7 mouse cellular contexts compared by ENCODE assay signal in the genomic region with DNA sequence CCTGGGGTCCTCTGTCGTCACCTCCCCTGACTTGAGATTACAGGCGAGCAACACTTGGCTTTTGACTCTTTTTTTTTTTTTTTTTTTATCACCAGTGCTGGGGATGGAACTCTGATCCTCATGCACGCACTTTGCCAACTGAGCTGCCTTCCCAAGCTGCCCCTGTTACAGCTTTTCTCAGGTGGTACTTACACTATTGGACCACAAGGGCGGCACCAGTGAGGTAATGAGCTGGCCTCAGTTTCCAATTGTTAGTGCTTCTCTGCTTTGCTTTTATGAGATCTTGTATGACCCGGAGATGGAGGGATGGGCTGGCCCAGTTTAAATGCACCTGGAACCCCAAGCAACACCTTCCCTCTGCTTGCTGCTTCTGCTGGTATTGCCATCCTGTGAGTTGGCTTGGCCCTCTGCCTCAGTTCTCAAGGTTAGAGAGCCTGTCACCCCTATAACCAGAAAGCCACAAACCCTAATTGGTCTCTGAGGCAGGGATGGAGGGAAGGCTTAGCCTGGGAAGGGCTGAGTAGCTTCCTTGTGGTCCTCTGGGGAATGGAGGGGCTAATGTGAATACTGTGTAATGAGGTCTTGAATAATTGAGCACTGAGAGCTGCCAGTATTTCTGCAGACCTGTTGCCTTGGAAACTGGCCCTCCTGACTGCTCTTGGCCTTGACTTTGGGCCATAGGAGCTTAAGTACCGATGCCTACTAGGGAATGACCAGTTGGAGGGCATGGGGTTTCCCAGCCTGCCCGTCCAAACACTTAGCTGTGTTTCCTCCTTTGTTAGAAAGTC. TPM values are rescaled to one million over a fixed set of nuclear protein-coding genes. Genes with fewer than 3 reads are reported as not detected.
DNase-seq lines count a peak whose midpoint lies in the region; ATAC-seq and TF ChIP-seq lines count a peak whose summit lies in the region.

No protein-coding gene starts in this region.

- no peak overlapping the region for H3K9ac ChIP-seq in kidney, embryonic 15.5 days
- no peak overlapping the region for H3K9ac ChIP-seq in ES-Bruce4 (ENCODE audit: low read depth, poor library complexity, severe bottlenecking)
- H3K9ac ChIP-seq in liver, postnatal 0 days (replicated peaks), result no peak overlapping the region

- no peak for TF ChIP-seq EP300 in ES-Bruce4 (IDR thresholded peaks at IDR 0.05; ENCODE audit: insufficient read depth, low read depth, low read length)
- TF ChIP-seq EP300 in liver, postnatal 0 days (IDR thresholded peaks at IDR 0.05; ENCODE audit: low read depth), result no peak

- H3K9me3 ChIP-seq in kidney, embryonic 15.5 days (replicated peaks), result no peaks in the 10 kb centered on the region
- no peaks in the 10 kb centered on the region for H3K9me3 ChIP-seq in ES-Bruce4 (replicated peaks; ENCODE audit: control insufficient read depth, insufficient read depth, low read length, poor library complexity, severe bottlenecking)
- H3K9me3 ChIP-seq in liver, postnatal 0 days (ENCODE audit: low read length), result no peaks in the 10 kb centered on the region

- peaks cover 47% of the 10 kb centered on the region for H3K4me1 ChIP-seq in kidney, embryonic 15.5 days
- peaks cover 3% of the 10 kb centered on the region for H3K4me1 ChIP-seq in ES-Bruce4 (ENCODE audit: control insufficient read depth, insufficient read depth, low read length)
- peaks cover 28% of the 10 kb centered on the region for H3K4me1 ChIP-seq in liver, postnatal 0 days (ENCODE audit: insufficient read depth)

- no peak for TF ChIP-seq POLR2A in ES-Bruce4 (IDR thresholded peaks at IDR 0.05; ENCODE audit: insufficient read depth, low read length)

- H3K36me3 ChIP-seq in kidney, embryonic 15.5 days, result no peaks in the 10 kb centered on the region
- H3K36me3 ChIP-seq in ES-Bruce4 (ENCODE audit: control insufficient read depth, insufficient read depth, low read length, poor library complexity, severe bottlenecking), result no peaks in the 10 kb centered on the region
- no peaks in the 10 kb centered on the region for H3K36me3 ChIP-seq in liver, postnatal 0 days (replicated peaks; ENCODE audit: insufficient read depth, low read length)

- intact Hi-C loops in left cerebral cortex, postnatal 10 days (cut with DNase I), result no loop called here

- peak; percentile 4 for TF ChIP-seq CTCF in ES-Bruce4 (IDR thresholded peaks at IDR 0.05; ENCODE audit: low read depth, low read length)
- peak; percentile 34; the same call in 1 of the 2 replicates for TF ChIP-seq CTCF in liver, postnatal 0 days (IDR thresholded peaks at IDR 0.05; ENCODE audit: low read depth)

- no peak for ATAC-seq in kidney, embryonic 15.5 days (replicated peaks; ENCODE audit: low FRiP score)
- ATAC-seq in liver, postnatal 0 days, result no peak

- no peak for DNase-seq in kidney, postnatal 10 days
- DNase-seq in R1 (ENCODE audit: low read depth, low spot score), result peak; percentile 90
- no peak for DNase-seq in liver, postnatal 0 days
- DNase-seq in thymus, postnatal 0 days (ENCODE audit: low spot score), result no peak
- DNase-seq in left cerebral cortex, postnatal 10 days (ENCODE audit: extremely low spot score in 1 of 2, low spot score in 2 of 2), result no peak

- 87% methylated on average over 7 of the region's 7 CpGs for WGBS in kidney, embryonic 15.5 days
- 67% methylated on average over 7 of the region's 7 CpGs for WGBS in liver, postnatal 0 days (ENCODE audit: insufficient replicate concordance)

- no peak overlapping the region for H3K4me3 ChIP-seq in kidney, embryonic 15.5 days (replicated peaks)
- no peak overlapping the region for H3K4me3 ChIP-seq in ES-Bruce4 (ENCODE audit: low read depth, low read length)
- H3K4me3 ChIP-seq in liver, postnatal 0 days (ENCODE audit: low read depth, low read length), result no peak overlapping the region

- peak overlapping the region; percentile 55; the same call in 1 of the 2 replicates for H3K27ac ChIP-seq in kidney, embryonic 15.5 days
- H3K27ac ChIP-seq in ES-Bruce4 (ENCODE audit: insufficient read depth, low read length), result peak overlapping the region; percentile 68
- peak overlapping the region; percentile 66; the same call in 1 of the 2 replicates for H3K27ac ChIP-seq in liver, postnatal 0 days (ENCODE audit: low read depth)

- H3K27me3 ChIP-seq in kidney, embryonic 15.5 days, result peaks cover 38% of the 10 kb centered on the region
- no peaks in the 10 kb centered on the region for H3K27me3 ChIP-seq in ES-Bruce4 (ENCODE audit: control insufficient read depth, insufficient read depth, low read length, poor library complexity, severe bottlenecking)
- H3K27me3 ChIP-seq in liver, postnatal 0 days (ENCODE audit: insufficient read depth, low read length), result 0 out of 2 replicates have a peak, but pooled peaks cover 9% of the 10 kb centered on the region

- H3K4me2 ChIP-seq in kidney, embryonic 15.5 days, result no peak overlapping the region
- 0 out of 2 replicates have a peak overlapping the region, but pooled peaks have one; percentile 7 for H3K4me2 ChIP-seq in liver, postnatal 0 days (ENCODE audit: low read depth, low read length)

RNA-seq across cellular contexts. Expression of gene Parvb, which starts 3.1 kb away (rescaled TPM):
- 3.8 and 4.7 TPM in 2 replicates for polyA plus RNA-seq in kidney, embryonic 15.5 days (2015; fragmentation: Nextera tagmentation; extraction: Ambion mirVana)
- 54.1 and 54.5 TPM in 2 replicates for polyA plus RNA-seq in ES-Bruce4 (2011; ENCODE audit: insufficient read depth, insufficient read length, low read depth, missing spikeins)
- 4.9 and 6.0 TPM in 2 replicates for polyA plus RNA-seq in liver, postnatal 0 days (2015; fragmentation: Nextera tagmentation; extraction: Ambion mirVana)
- polyA plus RNA-seq in thymus, postnatal 0 days (2015; fragmentation: Nextera tagmentation; extraction: Ambion mirVana), result 2.8 and 3.1 TPM in 2 replicates
- 10 to 100 TPM; 28.2 to 30.5 TPM for total RNA-seq in left cerebral cortex, postnatal 10 days (2021)

RNA-seq across cellular contexts. Expression of gene Samm50, which starts 42.9 kb away (rescaled TPM):
- polyA plus RNA-seq in kidney, embryonic 15.5 days (2015; fragmentation: Nextera tagmentation; extraction: Ambion mirVana), result 127 and 132 TPM in 2 replicates
- polyA plus RNA-seq in ES-Bruce4 (2011; ENCODE audit: insufficient read depth, insufficient read length, low read depth, missing spikeins), result 114 and 120 TPM in 2 replicates
- 103 and 105 TPM in 2 replicates for polyA plus RNA-seq in liver, postnatal 0 days (2015; fragmentation: Nextera tagmentation; extraction: Ambion mirVana)
- polyA plus RNA-seq in thymus, postnatal 0 days (2015; fragmentation: Nextera tagmentation; extraction: Ambion mirVana), result 127 and 128 TPM in 2 replicates
- total RNA-seq in left cerebral cortex, postnatal 10 days (2021), result 10 to 100 TPM; 93.8 to 94.3 TPM
